Mouse (Mus musculus): ENCODE measurements around the gene Nfkbiz.
"Not testable (repeated sequence)": the region's sequence is repeated elsewhere in the genome, so short reads cannot be mapped to it uniquely, and the experiment has no call there.

Nfkbiz gene

DNA sequence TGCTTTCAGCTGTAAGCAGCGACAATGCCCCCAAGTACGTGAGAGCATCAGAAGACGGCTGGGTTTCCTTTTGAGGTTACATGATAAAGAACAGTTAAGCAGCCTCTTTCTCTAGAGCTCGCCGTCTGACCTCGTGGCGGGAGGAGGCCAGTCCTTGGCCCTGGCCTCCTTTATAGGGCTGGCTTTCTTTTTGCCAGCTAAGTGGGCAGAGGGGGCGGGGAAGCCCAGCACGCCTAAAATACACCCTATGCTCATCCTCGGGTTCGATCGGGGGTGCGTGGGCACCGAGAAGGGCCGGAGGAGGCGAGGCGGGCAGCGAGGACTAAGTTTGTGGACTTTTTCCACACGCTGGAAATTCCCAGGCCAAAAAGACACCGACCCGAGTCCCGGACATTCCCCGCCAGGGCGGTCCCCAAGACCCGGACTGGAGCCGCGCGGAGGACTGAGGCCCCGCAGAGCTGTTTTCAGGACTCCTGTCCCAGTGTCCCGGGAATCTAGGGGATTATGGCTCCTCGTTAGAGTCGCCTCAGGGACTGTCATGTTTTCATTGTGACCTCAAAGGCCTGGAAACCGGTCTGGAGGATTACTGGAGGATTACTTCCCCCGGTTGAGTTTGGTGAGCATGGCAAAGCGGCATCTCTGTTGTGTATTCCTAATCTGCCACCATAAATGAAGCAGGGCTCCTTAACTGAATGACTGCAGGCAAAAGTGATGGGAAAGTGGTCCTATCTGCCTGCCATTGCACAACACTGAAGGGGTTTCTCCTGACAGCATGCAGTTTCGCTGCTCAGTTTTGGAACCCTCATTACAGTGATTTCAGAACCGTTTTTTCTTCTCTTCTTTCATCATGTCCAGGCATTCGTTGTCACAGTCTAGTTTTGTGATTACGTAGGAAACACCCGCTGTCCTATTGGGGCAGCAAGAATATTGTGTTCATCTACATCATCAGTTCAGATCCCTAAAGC is at the start of gene Nfkbiz:
Gene Nfkbiz (minus strand): TSS at position 390 of the 965 bp plus-strand sequence.
- H3K9me3 ChIP-seq (ENCODE audit: low read length) = no peaks in the 10 kb centered on the region
- TF ChIP-seq NANOG (IDR thresholded peaks at IDR 0.05; ENCODE audit: borderline replicate concordance, low read length) (no peak), CTCF (conservative IDR thresholded peaks at IDR 0.05; ENCODE audit: low read length) (no peak), POU5F1 (IDR thresholded peaks at IDR 0.05; ENCODE audit: borderline replicate concordance, low read length) (no peak)

DNA sequence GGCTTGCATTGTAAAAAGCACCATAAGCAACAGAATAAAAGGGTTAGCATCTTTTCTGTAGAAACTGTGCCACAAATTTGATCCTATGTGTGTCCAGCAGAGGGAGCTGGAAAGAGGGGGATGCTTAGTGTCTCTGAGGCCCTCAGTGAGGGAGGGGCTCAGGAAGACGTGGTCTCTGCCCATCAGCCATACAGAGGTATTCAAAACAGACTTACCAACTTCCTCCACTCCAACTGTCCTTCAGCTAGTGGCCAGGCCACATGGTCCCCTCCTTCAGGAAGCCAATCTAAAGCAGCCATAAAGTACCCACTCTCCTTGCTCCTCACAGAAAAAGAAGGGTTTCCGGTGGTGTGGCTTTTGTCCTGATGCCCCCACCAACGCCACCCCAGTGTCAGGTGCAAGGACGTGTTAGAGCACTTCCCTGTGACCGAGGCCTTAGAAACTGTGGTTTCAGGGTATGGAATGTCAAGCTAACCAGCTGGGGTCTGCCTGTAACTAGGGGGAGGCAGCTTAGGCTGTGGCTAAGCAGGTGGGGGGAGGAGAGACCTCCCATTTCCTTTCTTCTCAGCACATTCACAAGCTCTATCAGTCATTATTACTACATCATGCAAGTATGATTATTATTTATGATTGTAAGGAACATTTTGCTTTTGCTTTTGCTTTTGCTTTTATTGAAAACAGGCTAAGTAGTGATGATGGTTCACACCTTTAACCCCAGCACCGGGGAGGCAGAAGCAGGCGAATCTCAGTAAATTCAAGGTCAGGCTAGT is 49.3 kb upstream of the Nfkbiz start:
- Histone ChIP-seq H3K4me1 (replicated peaks; ENCODE audit: low read depth, low read length) (peaks cover 38% of the 10 kb centered on the region), H3K27me3 (ENCODE audit: insufficient read depth, low read length) (no peaks in the 10 kb centered on the region), H3K9me3 (ENCODE audit: low read length) (no peaks in the 10 kb centered on the region), H3K36me3 (ENCODE audit: insufficient read depth, low read length) (peaks cover 4% of the 10 kb centered on the region; the same call in 1 of the 2 replicates), H3K4me3 (replicated peaks; ENCODE audit: low read length) (peak overlapping the region; percentile 20; the same call in 1 of the 2 replicates)
- TF ChIP-seq POU5F1 (IDR thresholded peaks at IDR 0.05; ENCODE audit: borderline replicate concordance, low read length) (no peak), CTCF (conservative IDR thresholded peaks at IDR 0.05; ENCODE audit: low read length) (peak; percentile 69), NANOG (IDR thresholded peaks at IDR 0.05; ENCODE audit: borderline replicate concordance, low read length) (no peak)

More for the DNA sequence above, at the start of gene Nfkbiz:
- Histone ChIP-seq H3K4me1 (replicated peaks; ENCODE audit: low read depth, low read length) (peaks cover 12% of the 10 kb centered on the region; the same call in 1 of the 2 replicates), H3K27me3 (ENCODE audit: insufficient read depth, low read length) (peaks cover 19% of the 10 kb centered on the region), H3K36me3 (ENCODE audit: insufficient read depth, low read length) (no peaks in the 10 kb centered on the region), H3K4me3 (replicated peaks; ENCODE audit: low read length) (peak within 1 kb of the TSS; percentile 76)

DNA sequence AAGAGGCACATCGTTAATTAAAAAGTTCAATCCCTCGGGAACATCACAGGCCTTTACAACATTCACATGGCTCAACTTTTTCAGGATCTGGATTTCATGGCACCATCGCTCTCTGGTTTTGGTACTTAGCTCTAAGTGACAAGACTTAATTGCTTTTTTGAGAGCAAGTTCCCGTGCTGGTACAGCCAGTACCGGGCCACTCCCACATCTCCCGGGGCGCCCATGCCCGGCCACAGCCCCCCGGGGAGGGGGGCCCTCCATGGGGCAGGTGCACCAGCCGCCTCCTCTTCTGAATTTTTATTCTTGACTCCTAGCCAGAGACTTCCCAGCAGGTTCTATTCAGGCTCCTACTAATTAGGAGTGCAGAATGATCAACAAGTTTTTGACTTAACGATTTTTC is 45.5 kb upstream of the Nfkbiz start:
- TF ChIP-seq POU5F1 (IDR thresholded peaks at IDR 0.05; ENCODE audit: borderline replicate concordance, low read length) (no peak), CTCF (conservative IDR thresholded peaks at IDR 0.05; ENCODE audit: low read length) (no peak), NANOG (IDR thresholded peaks at IDR 0.05; ENCODE audit: borderline replicate concordance, low read length) (no peak)
- H3K27me3 ChIP-seq (ENCODE audit: insufficient read depth, low read length) = no peaks in the 10 kb centered on the region
- H3K9me3 ChIP-seq (ENCODE audit: low read length) = no peaks in the 10 kb centered on the region
- no peaks in the 10 kb centered on the region for H3K36me3 ChIP-seq (ENCODE audit: insufficient read depth, low read length)
- peaks cover 33% of the 10 kb centered on the region for H3K4me1 ChIP-seq (replicated peaks; ENCODE audit: low read depth, low read length)
- H3K4me3 ChIP-seq (replicated peaks; ENCODE audit: low read length) = no peak overlapping the region

DNA sequence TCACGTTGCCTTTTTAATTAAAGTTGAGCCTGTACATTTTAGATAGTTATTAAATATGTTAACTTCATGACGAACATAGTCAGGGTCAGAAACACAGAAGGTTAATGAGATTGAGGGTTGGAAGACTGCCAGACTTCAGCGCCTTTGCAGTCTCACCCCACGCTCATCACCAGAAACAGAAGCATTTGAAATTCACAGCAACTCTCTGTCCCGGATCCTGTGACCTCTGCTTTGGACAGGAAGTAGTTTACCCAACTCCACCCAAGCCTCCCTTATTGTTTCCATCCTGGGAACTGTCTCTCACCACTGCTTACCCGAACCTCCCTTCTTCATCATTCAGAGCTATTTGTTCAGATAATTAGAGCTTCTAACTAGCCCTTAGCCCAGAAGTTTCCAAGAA is 37.3 kb upstream of the Nfkbiz start:
- H3K4me3 ChIP-seq (replicated peaks; ENCODE audit: low read length) = no peak overlapping the region
- H3K36me3 ChIP-seq (ENCODE audit: insufficient read depth, low read length) = no peaks in the 10 kb centered on the region
- H3K27me3 ChIP-seq (ENCODE audit: insufficient read depth, low read length) = no peaks in the 10 kb centered on the region
- TF ChIP-seq POU5F1 (IDR thresholded peaks at IDR 0.05; ENCODE audit: borderline replicate concordance, low read length) (no peak), CTCF (conservative IDR thresholded peaks at IDR 0.05; ENCODE audit: low read length) (no peak), NANOG (IDR thresholded peaks at IDR 0.05; ENCODE audit: borderline replicate concordance, low read length) (no peak)
- H3K4me1 ChIP-seq (replicated peaks; ENCODE audit: low read depth, low read length) = peaks cover 14% of the 10 kb centered on the region
- H3K9me3 ChIP-seq (ENCODE audit: low read length) = no peaks in the 10 kb centered on the region

DNA sequence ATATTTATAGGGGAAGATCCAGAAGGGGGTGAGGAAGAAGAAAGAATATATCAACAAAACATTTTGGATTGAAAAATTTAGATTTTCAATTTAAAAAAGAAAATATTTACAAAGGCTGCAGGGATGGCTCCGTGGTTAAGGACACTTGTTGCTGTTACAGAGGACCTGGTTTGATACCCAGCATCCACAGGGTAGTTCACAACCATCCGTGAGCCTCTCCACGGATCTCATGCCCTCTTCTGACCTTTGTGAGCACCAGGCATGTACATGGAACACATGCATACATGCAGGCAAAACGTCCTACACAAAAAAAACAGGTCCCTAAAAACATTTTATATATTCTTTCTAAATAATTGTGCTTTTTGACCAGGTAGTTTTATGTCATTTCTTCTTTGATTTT is 25.1 kb upstream of the Nfkbiz start:
- Histone ChIP-seq H3K36me3 (ENCODE audit: insufficient read depth, low read length) (no peaks in the 10 kb centered on the region), H3K4me3 (replicated peaks; ENCODE audit: low read length) (no peak overlapping the region), H3K27me3 (ENCODE audit: insufficient read depth, low read length) (peaks cover 14% of the 10 kb centered on the region), H3K4me1 (replicated peaks; ENCODE audit: low read depth, low read length) (peaks cover 12% of the 10 kb centered on the region), H3K9me3 (ENCODE audit: low read length) (no peaks in the 10 kb centered on the region)
- TF ChIP-seq NANOG (IDR thresholded peaks at IDR 0.05; ENCODE audit: borderline replicate concordance, low read length) (no peak), POU5F1 (IDR thresholded peaks at IDR 0.05; ENCODE audit: borderline replicate concordance, low read length) (no peak), CTCF (conservative IDR thresholded peaks at IDR 0.05; ENCODE audit: low read length) (no peak)

DNA sequence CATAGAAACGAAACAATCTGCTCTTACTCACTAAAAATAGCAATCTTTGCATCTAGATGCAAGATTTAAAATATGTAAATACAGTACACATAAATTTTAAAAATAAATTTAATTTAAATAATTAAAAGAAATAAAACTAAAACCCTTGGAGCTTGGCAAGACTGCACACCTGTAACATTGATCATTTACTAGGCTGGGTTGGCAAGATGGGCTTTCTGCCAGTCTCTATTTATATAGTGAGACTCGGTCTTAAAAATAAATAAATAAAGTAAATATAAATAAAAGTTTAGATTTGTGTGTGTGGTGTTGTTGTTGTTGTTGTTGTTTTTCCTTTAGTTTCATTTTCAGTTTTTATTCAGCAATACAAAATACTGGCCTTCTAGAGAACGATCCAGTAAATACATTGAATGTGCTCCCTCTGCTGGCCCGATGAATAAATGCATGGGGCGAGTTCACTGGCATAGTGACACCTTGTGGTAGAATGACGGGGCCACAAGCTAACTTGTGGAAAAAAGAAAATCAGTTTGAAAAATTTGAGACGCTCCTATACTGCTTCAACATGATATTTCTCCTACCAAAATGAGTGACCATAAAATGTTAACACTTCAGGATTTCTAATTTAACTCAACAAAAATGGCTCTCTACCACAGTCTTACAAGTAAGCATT is 24.6 kb upstream of the Nfkbiz start:
- H3K4me1 ChIP-seq (replicated peaks; ENCODE audit: low read depth, low read length) = peaks cover 15% of the 10 kb centered on the region
- no peak overlapping the region for H3K4me3 ChIP-seq (replicated peaks; ENCODE audit: low read length)
- no peaks in the 10 kb centered on the region for H3K36me3 ChIP-seq (ENCODE audit: insufficient read depth, low read length)
- TF ChIP-seq CTCF (conservative IDR thresholded peaks at IDR 0.05; ENCODE audit: low read length) (peak; percentile 99), POU5F1 (IDR thresholded peaks at IDR 0.05; ENCODE audit: borderline replicate concordance, low read length) (no peak), NANOG (IDR thresholded peaks at IDR 0.05; ENCODE audit: borderline replicate concordance, low read length) (no peak)
- no peaks in the 10 kb centered on the region for H3K9me3 ChIP-seq (ENCODE audit: low read length)
- H3K27me3 ChIP-seq (ENCODE audit: insufficient read depth, low read length) = peaks cover 14% of the 10 kb centered on the region

DNA sequence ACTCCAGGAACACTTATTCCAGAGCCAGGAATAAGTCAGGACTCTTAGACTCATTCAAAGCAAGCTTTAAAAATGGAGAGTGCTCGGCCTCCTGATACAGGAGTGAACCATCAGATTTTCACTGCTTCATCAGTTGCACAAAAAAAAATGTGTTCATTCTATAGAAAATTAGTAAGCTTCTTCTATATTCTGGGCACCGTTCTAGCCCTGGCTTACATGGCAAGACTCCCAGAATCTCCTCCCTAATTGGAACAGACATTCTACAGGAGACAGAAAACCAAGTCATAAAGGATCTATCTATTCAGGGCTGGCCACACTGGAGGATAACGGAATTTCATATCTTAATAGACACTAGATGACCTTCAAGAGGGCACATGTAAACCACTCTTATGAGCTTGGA is 22.4 kb upstream of the Nfkbiz start:
- TF ChIP-seq NANOG (IDR thresholded peaks at IDR 0.05; ENCODE audit: borderline replicate concordance, low read length) = no peak
- TF ChIP-seq CTCF (conservative IDR thresholded peaks at IDR 0.05; ENCODE audit: low read length) = no peak
- no peak for TF ChIP-seq POU5F1 (IDR thresholded peaks at IDR 0.05; ENCODE audit: borderline replicate concordance, low read length)

DNA sequence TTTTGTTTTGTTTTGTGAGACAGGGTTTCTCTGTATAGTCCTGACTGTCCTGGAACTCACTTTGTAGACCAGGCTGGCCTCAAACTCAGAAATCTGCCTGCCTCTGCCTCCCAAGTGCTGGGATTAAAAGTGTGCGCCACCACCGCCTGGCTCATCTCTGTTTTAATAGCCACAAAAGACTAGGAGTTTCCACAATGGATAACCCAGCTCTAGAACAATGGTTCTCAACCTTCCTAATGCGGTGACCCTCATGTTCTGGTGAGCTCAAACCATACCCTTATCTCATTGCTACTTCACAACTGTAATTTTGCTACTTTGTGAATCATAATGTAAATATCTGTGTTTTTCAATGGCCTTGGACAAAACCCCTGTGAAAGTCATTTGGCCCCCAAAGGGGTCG is 20.7 kb upstream of the Nfkbiz start:
- not testable (repeated sequence) for H3K27me3 ChIP-seq (ENCODE audit: insufficient read depth, low read length); H3K4me1 ChIP-seq (replicated peaks; ENCODE audit: low read depth, low read length); H3K4me3 ChIP-seq (replicated peaks; ENCODE audit: low read length); H3K36me3 ChIP-seq (ENCODE audit: insufficient read depth, low read length); H3K9me3 ChIP-seq (ENCODE audit: low read length)

More for the DNA sequence above, 22.4 kb upstream of the Nfkbiz start:
- H3K27me3 ChIP-seq (ENCODE audit: insufficient read depth, low read length) = peaks cover 7% of the 10 kb centered on the region; the same call in 1 of the 2 replicates
- H3K9me3 ChIP-seq (ENCODE audit: low read length) = peaks cover 4% of the 10 kb centered on the region; the same call in 1 of the 2 replicates
- no peaks in the 10 kb centered on the region for H3K36me3 ChIP-seq (ENCODE audit: insufficient read depth, low read length)
- H3K4me1 ChIP-seq (replicated peaks; ENCODE audit: low read depth, low read length) = peaks cover 10% of the 10 kb centered on the region
- no peak overlapping the region for H3K4me3 ChIP-seq (replicated peaks; ENCODE audit: low read length)
